ENCODE assay signal across 8 mouse cellular contexts in genomic region chr17:24162584-24163175, GRCm38 (mm10). TPM values are rescaled to one million over a fixed set of nuclear protein-coding genes. Genes with fewer than 3 reads are reported as not detected.
DNase-seq lines count a peak whose midpoint lies in the region; ATAC-seq and TF ChIP-seq lines count a peak whose summit lies in the region.

No protein-coding gene starts in this region.

- H3K9me3 ChIP-seq in forebrain, embryonic 15.5 days: no peaks in the 10 kb centered on the region
- no peaks in the 10 kb centered on the region for H3K9me3 ChIP-seq in lung, postnatal 0 days (ENCODE audit: low read length)
- H3K9me3 ChIP-seq in stomach, postnatal 0 days (ENCODE audit: control insufficient read depth, low read length): no peaks in the 10 kb centered on the region

- peak overlapping the region; percentile 73 for H3K4me3 ChIP-seq in forebrain, embryonic 15.5 days
- H3K4me3 ChIP-seq in lung, postnatal 0 days (ENCODE audit: low read depth, low read length): peak overlapping the region; percentile 62
- H3K4me3 ChIP-seq in stomach, postnatal 0 days (ENCODE audit: low read depth, low read length): peak overlapping the region; percentile 63

- peaks cover 31% of the 10 kb centered on the region for H3K4me1 ChIP-seq in forebrain, embryonic 15.5 days
- H3K4me1 ChIP-seq in lung, postnatal 0 days (ENCODE audit: insufficient read depth, low read depth, low read length): peaks cover 11% of the 10 kb centered on the region; the same call in 1 of the 2 replicates
- no peaks in the 10 kb centered on the region; the same call in none of the 2 replicates for H3K4me1 ChIP-seq in stomach, postnatal 0 days (replicated peaks; ENCODE audit: control insufficient read depth, insufficient read depth)

- peak overlapping the region; percentile 87 for H3K4me2 ChIP-seq in forebrain, embryonic 15.5 days (replicated peaks)
- H3K4me2 ChIP-seq in lung, postnatal 0 days (replicated peaks; ENCODE audit: low read depth, low read length): peak overlapping the region; percentile 88
- H3K4me2 ChIP-seq in stomach, postnatal 0 days (replicated peaks; ENCODE audit: low read depth): peak overlapping the region; percentile 94

- 33% methylated on average over 17 of the region's 17 CpGs for WGBS in forebrain, embryonic 15.5 days
- WGBS in lung, postnatal 0 days: 14% methylated on average over 17 of the region's 17 CpGs
- WGBS in stomach, postnatal 0 days: 19% methylated on average over 17 of the region's 17 CpGs

- H3K9ac ChIP-seq in forebrain, embryonic 15.5 days (replicated peaks): peak overlapping the region; percentile 78
- peak overlapping the region; percentile 58 for H3K9ac ChIP-seq in lung, postnatal 0 days (replicated peaks; ENCODE audit: low read depth)
- H3K9ac ChIP-seq in stomach, postnatal 0 days (ENCODE audit: low read length): peak overlapping the region; percentile 74

- no peak for TF ChIP-seq CTCF in lung, postnatal 0 days (IDR thresholded peaks at IDR 0.05)
- TF ChIP-seq CTCF in stomach, postnatal 0 days (IDR thresholded peaks at IDR 0.05; ENCODE audit: low read depth): no peak

- no peaks in the 10 kb centered on the region for H3K27me3 ChIP-seq in forebrain, embryonic 15.5 days
- H3K27me3 ChIP-seq in lung, postnatal 0 days (replicated peaks; ENCODE audit: insufficient read depth, low read length): no peaks in the 10 kb centered on the region
- no peaks in the 10 kb centered on the region for H3K27me3 ChIP-seq in stomach, postnatal 0 days (ENCODE audit: control insufficient read depth, insufficient read depth, low read length)

- H3K36me3 ChIP-seq in forebrain, embryonic 15.5 days: peaks cover 16% of the 10 kb centered on the region; the same call in 1 of the 2 replicates
- no peaks in the 10 kb centered on the region for H3K36me3 ChIP-seq in lung, postnatal 0 days (ENCODE audit: insufficient read depth, low read length)
- peaks cover 8% of the 10 kb centered on the region; the same call in 1 of the 2 replicates for H3K36me3 ChIP-seq in stomach, postnatal 0 days (ENCODE audit: control insufficient read depth, insufficient read depth, low read length)

- no peak for TF ChIP-seq EP300 in lung, postnatal 0 days (IDR thresholded peaks at IDR 0.05)
- TF ChIP-seq EP300 in stomach, postnatal 0 days (optimal IDR thresholded peaks at IDR 0.05): no peak

- DNase-seq in cerebellum, adult 11-12 months: peak; percentile 56
- DNase-seq in cerebellum, adult 8-10 months: no peak
- peak; percentile 79 for DNase-seq in MN1 (ENCODE audit: low spot score)
- peak; percentile 87 to 91 for DNase-seq in kidney, adult 8-10 months
- DNase-seq in lung, postnatal 0 days (ENCODE audit: low spot score): peak; percentile 70
- peak; percentile 66 for DNase-seq in stomach, postnatal 0 days (ENCODE audit: low spot score)
- DNase-seq in right cerebral cortex, adult 18-20 months: no peak

- ATAC-seq in forebrain, embryonic 15.5 days (replicated peaks): peak; percentile 36; the same call in 1 of the 2 replicates
- ATAC-seq in lung, postnatal 0 days: no peak
- ATAC-seq in stomach, postnatal 0 days (ENCODE audit: low FRiP score, low TSS enrichment): peak; percentile 10; the same call in 1 of the 2 replicates

- H3K27ac ChIP-seq in forebrain, embryonic 15.5 days (replicated peaks): peak overlapping the region; percentile 84; the same call in 1 of the 2 replicates
- peak overlapping the region; percentile 79 for H3K27ac ChIP-seq in lung, postnatal 0 days (ENCODE audit: low read length)
- H3K27ac ChIP-seq in stomach, postnatal 0 days (replicated peaks): peak overlapping the region; percentile 89

RNA-seq across cellular contexts. Expression of gene Amdhd2, which starts 0.9 kb away (rescaled TPM):
- polyA plus RNA-seq in forebrain, embryonic 15.5 days (2015; fragmentation: Nextera tagmentation; extraction: Ambion mirVana): 28.7 and 31.5 TPM in 2 replicates
- 44.1 and 44.2 TPM in 2 replicates for polyA plus RNA-seq in lung, postnatal 0 days (2015; fragmentation: Nextera tagmentation; extraction: Ambion mirVana)
- 20.5 and 21.7 TPM in 2 replicates for polyA plus RNA-seq in stomach, postnatal 0 days (2015; fragmentation: Nextera tagmentation; extraction: Ambion mirVana)

RNA-seq across cellular contexts. Expression of gene Atp6v0c, which starts 6.8 kb away (rescaled TPM):
- polyA plus RNA-seq in forebrain, embryonic 15.5 days (2015; fragmentation: Nextera tagmentation; extraction: Ambion mirVana): 872 and 917 TPM in 2 replicates
- 566 and 620 TPM in 2 replicates for polyA plus RNA-seq in lung, postnatal 0 days (2015; fragmentation: Nextera tagmentation; extraction: Ambion mirVana)
- 608 and 627 TPM in 2 replicates for polyA plus RNA-seq in stomach, postnatal 0 days (2015; fragmentation: Nextera tagmentation; extraction: Ambion mirVana)

RNA-seq across cellular contexts. Expression of gene Pdpk1, which starts 12.0 kb away (rescaled TPM):
- polyA plus RNA-seq in forebrain, embryonic 15.5 days (2015; fragmentation: Nextera tagmentation; extraction: Ambion mirVana): 58.8 and 61.9 TPM in 2 replicates
- 26.4 and 32.3 TPM in 2 replicates for polyA plus RNA-seq in lung, postnatal 0 days (2015; fragmentation: Nextera tagmentation; extraction: Ambion mirVana)
- polyA plus RNA-seq in stomach, postnatal 0 days (2015; fragmentation: Nextera tagmentation; extraction: Ambion mirVana): 26.7 and 28.0 TPM in 2 replicates

RNA-seq across cellular contexts. Expression of gene Tbc1d24, which starts 42.7 kb away (rescaled TPM):
- 18.8 and 19.5 TPM in 2 replicates for polyA plus RNA-seq in forebrain, embryonic 15.5 days (2015; fragmentation: Nextera tagmentation; extraction: Ambion mirVana)
- polyA plus RNA-seq in lung, postnatal 0 days (2015; fragmentation: Nextera tagmentation; extraction: Ambion mirVana): 1.8 and 1.9 TPM in 2 replicates
- 1.4 and 1.5 TPM in 2 replicates for polyA plus RNA-seq in stomach, postnatal 0 days (2015; fragmentation: Nextera tagmentation; extraction: Ambion mirVana)

RNA-seq across cellular contexts. Expression of gene Ntn3, which starts 46.7 kb away (rescaled TPM):
- polyA plus RNA-seq in forebrain, embryonic 15.5 days (2015; fragmentation: Nextera tagmentation; extraction: Ambion mirVana): 4.9 and 5.2 TPM in 2 replicates
- polyA plus RNA-seq in lung, postnatal 0 days (2015; fragmentation: Nextera tagmentation; extraction: Ambion mirVana): 2.3 and 2.5 TPM in 2 replicates
- 2.8 and 3.1 TPM in 2 replicates for polyA plus RNA-seq in stomach, postnatal 0 days (2015; fragmentation: Nextera tagmentation; extraction: Ambion mirVana)

Comparison
In these comparisons a context has a peak if more than half of its experiments do, and no peak if none do; other contexts are left out.
1. DNase-seq: peak in cerebellum, adult 11-12 months (single experiment), MN1 (single experiment), kidney, adult 8-10 months (2 of 2), lung, postnatal 0 days (single experiment) and stomach, postnatal 0 days (single experiment); none in cerebellum, adult 8-10 months (single experiment) and right cerebral cortex, adult 18-20 months (single experiment).
2. Peak in every context shown above with its lines, with median percentiles within 50 percentile points of each other: H3K27ac ChIP-seq, H3K4me2 ChIP-seq, H3K4me3 ChIP-seq and H3K9ac ChIP-seq.